Mouse (Mus musculus) heart, adult 2 months (tissue): ENCODE measurements around the gene Gm17359.

Experiments
- CTCF ChIP-seq: fragments of 200-600 bp; IDR thresholded peaks from 2 replicates; pipeline ENCODE4 v1.8.1; 2022; ENCODE audit warnings: antibody characterized with exemption, mild to moderate bottlenecking, moderate library complexity
- POLR2A ChIP-seq: fragments of 200-500 bp; IDR thresholded peaks from 2 replicates; pipeline ENCODE4 v1.6.1; 2011; ENCODE audit warnings: mild to moderate bottlenecking, low read depth, low read length, control low read depth; ENCODE audit not compliant: insufficient read depth

DNA sequence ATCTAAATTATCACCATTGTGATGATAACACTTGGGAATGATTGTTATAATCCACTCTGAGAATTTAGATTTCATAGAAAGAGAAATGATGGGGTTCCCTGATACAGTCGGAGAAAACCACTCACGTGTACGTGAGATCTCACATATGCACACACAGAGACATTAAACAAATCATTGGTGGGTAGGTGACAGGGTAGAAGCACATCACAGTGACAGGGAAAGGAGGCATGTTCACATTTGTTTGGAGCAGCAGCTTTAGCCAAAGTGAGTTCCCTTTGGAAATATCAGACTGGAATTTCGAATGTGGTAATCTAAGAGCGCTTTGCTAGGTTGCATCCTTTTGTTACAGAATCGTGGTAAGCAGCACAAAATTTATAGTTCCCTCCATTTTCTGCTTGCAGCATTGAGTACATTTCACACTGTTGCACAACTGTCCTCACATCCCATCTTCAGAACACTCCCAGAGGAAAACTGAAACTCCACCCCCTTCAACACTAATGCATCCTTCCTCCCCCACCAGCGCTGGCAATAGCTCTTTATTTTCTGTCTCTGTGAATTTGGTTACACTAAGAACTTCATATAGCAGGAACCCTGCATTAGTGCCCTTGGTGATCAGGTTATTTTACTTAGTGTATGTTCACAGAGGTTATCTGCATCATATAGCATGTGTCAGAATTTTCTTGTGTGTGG, 35.2 kb downstream of the Gm17359 start:
- no peak for TF ChIP-seq CTCF
- no peak for TF ChIP-seq POLR2A
